Mouse (Mus musculus) MEL (cell line): ENCODE results near the gene Grb7. TPM values are rescaled to one million over a fixed set of nuclear protein-coding genes. Genes with fewer than 3 reads are reported as not detected.

Source experiments
- DNase-seq: peaks from one replicate; pipeline ENCODE4 v3.0.0; 2011; ENCODE audit warnings: low read depth, low spot score
- H3K27ac ChIP-seq: 2 replicates; pipeline ENCODE4 v1.5.1; 2012; ENCODE audit warnings: low read depth, mild to moderate bottlenecking, control low read depth, low read length, moderate library complexity; ENCODE audit not compliant: control insufficient read depth
- H3K27me3 ChIP-seq, 2 experiments: fragments of 150-350 bp in 1 of 2; sonication (generic) in 1 of 2; 2 replicates each; pipeline ENCODE4 v1.6.1; 2012; ENCODE audit warnings: low read length in 2 of 2, mild to moderate bottlenecking in 2 of 2, improper control_type of control experiment in 1 of 2, moderate library complexity in 1 of 2; ENCODE audit not compliant: insufficient read depth in 2 of 2, control insufficient read depth in 1 of 2
- H3K36me3 ChIP-seq, 2 experiments: 2 replicates each; pipeline ENCODE4 v1.6.1; 2012 to 2014; ENCODE audit warnings: low read length in 2 of 2, improper control_type of control experiment in 1 of 2, inconsistent platforms in 1 of 2, mild to moderate bottlenecking in 1 of 2; ENCODE audit not compliant: insufficient read depth in 2 of 2, control insufficient read depth in 1 of 2
- H3K4me1 ChIP-seq, 2 experiments: fragments of 150-350 bp in 1 of 2; sonication (generic) in 1 of 2; 2 replicates each; pipeline ENCODE4 v1.6.1; 2012; ENCODE audit warnings: low read length in 2 of 2, improper control_type of control experiment in 1 of 2, mild to moderate bottlenecking in 1 of 2; ENCODE audit not compliant: insufficient read depth in 2 of 2, control insufficient read depth in 1 of 2
- H3K4me3 ChIP-seq, 2 experiments: fragments of 150-350 bp in 1 of 2; sonication (generic) in 1 of 2; 2 replicates each; pipeline ENCODE4 v1.5.1; 2012; ENCODE audit warnings: low read depth in 2 of 2, low read length in 2 of 2, mild to moderate bottlenecking in 2 of 2, moderate library complexity in 2 of 2, control low read depth in 1 of 2, improper control_type of control experiment in 1 of 2; ENCODE audit not compliant: control insufficient read depth in 1 of 2, insufficient read depth in 1 of 2
- H3K79me2 ChIP-seq: 2 replicates; pipeline ENCODE4 v1.6.1; 2012; ENCODE audit warnings: mild to moderate bottlenecking, low read length, moderate library complexity; ENCODE audit not compliant: control insufficient read depth, poor library complexity, insufficient read depth
- H3K9ac ChIP-seq: 2 replicates; pipeline ENCODE4 v1.6.1; 2012; ENCODE audit warnings: low read depth, mild to moderate bottlenecking, control low read depth, low read length, moderate library complexity; ENCODE audit not compliant: control insufficient read depth, poor library complexity, severe bottlenecking
- H3K9me3 ChIP-seq: fragments of 150-350 bp; sonication (generic); replicated peaks from 2 replicates; pipeline ENCODE4 v1.6.1; 2012; ENCODE audit warnings: mild to moderate bottlenecking, low read length, improper control_type of control experiment, moderate library complexity; ENCODE audit not compliant: insufficient read depth
- CHD2 ChIP-seq: IDR thresholded peaks from 2 replicates; pipeline ENCODE4 v1.6.1; 2011; ENCODE audit warnings: low read length, improper control_type of control experiment
- CTCF ChIP-seq, 3 experiments: IDR thresholded peaks in 2 of 3; conservative IDR thresholded peaks in 1 of 3; 2 replicates each; pipeline ENCODE4 v1.5.1; 2011 to 2012; ENCODE audit warnings: low read length in 3 of 3, low read depth in 2 of 3, mild to moderate bottlenecking in 2 of 3, improper control_type of control experiment in 1 of 3, inconsistent platforms in 1 of 3, mixed read lengths in 1 of 3, moderate library complexity in 1 of 3; ENCODE audit not compliant: control insufficient read depth in 1 of 3, insufficient read depth in 1 of 3, poor library complexity in 1 of 3, severe bottlenecking in 1 of 3
- E2F4 ChIP-seq: IDR thresholded peaks from 2 replicates; pipeline ENCODE4 v1.6.1; 2011; ENCODE audit warnings: low read depth, low read length, improper control_type of control experiment, borderline replicate concordance
- ELF1 ChIP-seq: IDR thresholded peaks from 2 replicates; pipeline ENCODE4 v1.6.1; 2014; ENCODE audit warnings: low read depth, mild to moderate bottlenecking, inconsistent platforms, low read length, improper control_type of control experiment, moderate library complexity
- ETS1 ChIP-seq: IDR thresholded peaks from 2 replicates; pipeline ENCODE4 v1.6.1; 2012; ENCODE audit warnings: low read depth, mild to moderate bottlenecking, inconsistent platforms, low read length, improper control_type of control experiment, moderate library complexity
- GABPA ChIP-seq: IDR thresholded peaks from 2 replicates; pipeline ENCODE4 v1.6.1; 2012; ENCODE audit warnings: low read depth, mild to moderate bottlenecking, inconsistent platforms, low read length, improper control_type of control experiment, moderate library complexity
- HCFC1 ChIP-seq: IDR thresholded peaks from 2 replicates; pipeline ENCODE4 v1.6.1; 2012; ENCODE audit warnings: low read depth, mild to moderate bottlenecking, inconsistent platforms, low read length, improper control_type of control experiment, moderate library complexity
- MAX ChIP-seq: IDR thresholded peaks from 2 replicates; pipeline ENCODE4 v1.6.1; 2011; ENCODE audit warnings: low read length, improper control_type of control experiment
- MAZ ChIP-seq: IDR thresholded peaks from 2 replicates; pipeline ENCODE4 v1.6.1; 2012; ENCODE audit warnings: low read depth, mild to moderate bottlenecking, inconsistent platforms, low read length, improper control_type of control experiment
- MYB ChIP-seq: IDR thresholded peaks from 2 replicates; pipeline ENCODE4 v1.6.1; 2011; ENCODE audit warnings: mild to moderate bottlenecking, low read depth, low read length, improper control_type of control experiment
- NRF1 ChIP-seq: IDR thresholded peaks from 2 replicates; pipeline ENCODE4 v1.6.1; 2014; ENCODE audit warnings: low read depth, mild to moderate bottlenecking, inconsistent platforms, low read length, improper control_type of control experiment, moderate library complexity; ENCODE audit not compliant: poor library complexity, insufficient read depth, severe bottlenecking
- POLR2AphosphoS2 ChIP-seq: IDR thresholded peaks from 2 replicates; pipeline ENCODE4 v1.6.1; 2011; ENCODE audit warnings: low read length, improper control_type of control experiment
- POLR2AphosphoS5 ChIP-seq: IDR thresholded peaks from 2 replicates; pipeline ENCODE4 v1.6.1; 2012; ENCODE audit warnings: low read depth, borderline replicate concordance, mild to moderate bottlenecking, inconsistent platforms, low read length, moderate library complexity, mixed read lengths
- SIN3A ChIP-seq: IDR thresholded peaks from 2 replicates; pipeline ENCODE4 v1.6.1; 2012; ENCODE audit warnings: low read length, improper control_type of control experiment, inconsistent platforms
- SMC3 ChIP-seq: IDR thresholded peaks from 2 replicates; pipeline ENCODE4 v1.6.1; 2011; ENCODE audit warnings: low read depth, low read length, improper control_type of control experiment
- TAL1 ChIP-seq: IDR thresholded peaks from 2 replicates; pipeline ENCODE4 v1.6.1; 2012; ENCODE audit warnings: mild to moderate bottlenecking, inconsistent platforms, low read length, moderate library complexity, mixed read lengths
- USF2 ChIP-seq, 2 experiments: IDR thresholded peaks; 2 replicates each; pipeline ENCODE4 v1.6.1; 2011 to 2012; ENCODE audit warnings: improper control_type of control experiment in 2 of 2, low read length in 2 of 2, borderline replicate concordance in 1 of 2, inconsistent platforms in 1 of 2, low read depth in 1 of 2, mild to moderate bottlenecking in 1 of 2; ENCODE audit not compliant: insufficient read depth in 1 of 2
- ZKSCAN1 ChIP-seq: IDR thresholded peaks from 2 replicates; pipeline ENCODE4 v1.6.1; 2012; ENCODE audit warnings: low read depth, mild to moderate bottlenecking, inconsistent platforms, low read length, improper control_type of control experiment, moderate library complexity
- ZNF384 ChIP-seq: IDR thresholded peaks from 2 replicates; pipeline ENCODE4 v1.6.1; 2012; ENCODE audit warnings: low read depth, mild to moderate bottlenecking, inconsistent platforms, low read length, improper control_type of control experiment
- polyA plus RNA-seq, 2 experiments: library from polyadenylated mRNA; stranded (reverse) in 1 of 2; unstranded in 1 of 2; fragments of >175 nt in 1 of 2; fragments of >200 nt in 1 of 2; gene quantifications; 2 replicates each; pipeline versions ENCODE4 v1.2.1 to v1.2.4; 2012; ENCODE audit warnings: low replicate concordance in 2 of 2, low read depth in 1 of 2; ENCODE audit not compliant: insufficient read length in 2 of 2, insufficient read depth in 1 of 2, missing spikeins in 1 of 2
- total RNA-seq: library from RNA; depleted of rRNA; stranded (reverse); fragments of 300-350 nt; gene quantifications from 2 replicates; pipeline ENCODE4 v1.2.3, GENCODE M21; 2012

Grb7 gene
- total and polyA plus RNA-seq, 3 experiments: 0.21 TPM; not detected in 2

DNA sequence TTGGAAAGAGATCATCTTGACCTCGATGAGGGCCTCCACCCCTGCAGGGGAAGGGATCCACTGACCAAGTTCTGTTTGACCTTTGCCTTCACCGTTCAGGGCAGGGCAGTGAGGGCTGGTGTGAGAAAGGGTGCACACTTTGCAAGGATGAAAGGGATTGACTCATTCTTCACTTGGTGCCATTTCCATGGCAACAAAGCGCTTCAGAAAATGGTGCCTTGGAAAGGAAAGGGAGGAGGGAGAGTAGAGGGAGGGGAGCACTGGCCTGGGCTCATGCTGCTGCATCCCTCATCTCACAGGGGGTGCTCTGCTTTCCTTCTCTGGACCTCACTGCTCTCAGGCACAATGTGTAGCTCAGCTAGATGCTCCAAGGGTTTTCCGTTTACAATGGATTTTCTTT, 26.5 kb downstream of the Grb7 start:
- H3K9me3 ChIP-seq: no peaks in the 10 kb centered on the region
- no peaks in the 10 kb centered on the region for H3K79me2 ChIP-seq
- H3K9ac ChIP-seq: no peak overlapping the region
- H3K27ac ChIP-seq: no peak overlapping the region
- no peak overlapping the region for H3K4me3 ChIP-seq
- no peaks in the 10 kb centered on the region for H3K4me1 ChIP-seq
- TF ChIP-seq CTCF (IDR thresholded peaks at IDR 0.05 in 2 of 3, conservative IDR thresholded peaks at IDR 0.05 in 1 of 3; ENCODE audit: control insufficient read depth in 1 of 3, insufficient read depth in 1 of 3, low read depth in 2 of 3, low read length in 3 of 3, poor library complexity in 1 of 3, severe bottlenecking in 1 of 3) (peak in 1 of 3 experiments; percentile 1; a peak in 1 of 6 replicates), TAL1 (no peak)
- peaks cover 32 to 33% of the 10 kb centered on the region in 2 experiments for H3K27me3 ChIP-seq
- DNase-seq: no peak
- H3K36me3 ChIP-seq: no peaks in the 10 kb centered on the region

DNA sequence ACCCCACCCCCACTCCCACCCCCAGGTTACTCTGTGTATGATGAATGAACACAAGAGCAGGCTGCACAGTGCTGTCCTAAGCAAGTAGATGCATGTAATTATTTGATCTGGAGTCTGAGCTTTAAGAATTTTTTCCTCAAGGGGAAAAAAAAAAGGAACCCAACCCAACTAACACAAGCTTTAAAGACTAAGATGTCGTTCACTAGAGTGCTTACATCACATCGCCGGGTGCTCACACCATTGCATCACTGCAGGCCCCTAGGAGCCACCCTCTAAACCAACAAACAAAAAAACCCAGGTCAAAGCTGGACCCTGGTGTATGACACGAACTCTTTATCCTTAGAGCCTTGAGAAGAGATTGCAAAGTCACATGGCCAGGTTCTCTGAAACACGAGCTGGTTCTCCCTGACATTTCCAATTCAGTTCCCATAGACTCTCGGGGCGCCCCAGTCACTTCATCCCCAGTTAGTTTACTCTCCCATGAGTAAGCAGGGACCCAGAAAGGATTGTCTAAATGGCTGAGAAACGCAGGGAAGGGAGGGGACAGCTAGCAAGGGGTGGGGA, 27.8 kb downstream of the Grb7 start:
- Histone ChIP-seq H3K9me3 (no peaks in the 10 kb centered on the region), H3K79me2 (no peaks in the 10 kb centered on the region), H3K4me1 (no peaks in the 10 kb centered on the region)
- TF ChIP-seq E2F4: no peak
- no peak for TF ChIP-seq MAX
- TF ChIP-seq CHD2: no peak
- no peak for TF ChIP-seq MYB
- no peak for TF ChIP-seq ZNF384
- TF ChIP-seq, all 39 proteins: peak for 0
- no peak overlapping the region for H3K9ac ChIP-seq
- H3K27me3 ChIP-seq: peaks cover 29 to 31% of the 10 kb centered on the region in 2 experiments
- DNase-seq: no peak
- H3K36me3 ChIP-seq: no peaks in the 10 kb centered on the region
- H3K4me3 ChIP-seq: no peak overlapping the region
- H3K27ac ChIP-seq: no peak overlapping the region

DNA sequence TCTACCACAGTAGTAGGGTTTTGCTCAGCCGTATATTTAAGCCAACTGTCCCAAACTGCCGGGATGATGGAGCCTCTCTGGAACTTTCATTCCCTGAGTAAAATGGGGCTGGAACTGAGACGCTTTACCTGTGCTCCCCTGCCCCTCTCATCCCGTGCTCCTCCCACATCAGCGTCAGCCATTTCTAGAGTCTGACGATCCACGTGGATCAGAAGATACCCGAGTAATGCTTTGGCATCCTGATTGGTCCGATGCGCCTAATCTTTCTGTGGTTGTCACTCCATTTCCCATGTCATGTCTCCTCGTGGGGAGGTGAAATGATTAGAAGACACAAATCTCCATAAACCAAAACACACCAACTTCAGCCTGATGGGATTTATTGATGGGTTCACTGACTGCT, 28.8 kb downstream of the Grb7 start:
- no peaks in the 10 kb centered on the region for H3K9me3 ChIP-seq
- no peak overlapping the region for H3K9ac ChIP-seq
- H3K27ac ChIP-seq: no peak overlapping the region
- DNase-seq: no peak
- no peak overlapping the region for H3K4me3 ChIP-seq
- TF ChIP-seq CHD2 (no peak), SMC3 (no peak), SIN3A (no peak), USF2 (IDR thresholded peaks at IDR 0.05; ENCODE audit: borderline replicate concordance in 1 of 2, insufficient read depth in 1 of 2, low read depth in 1 of 2, low read length in 2 of 2) (no peak), MAX (no peak), NRF1 (no peak), ZKSCAN1 (no peak), TAL1 (no peak), MAZ (no peak), HCFC1 (no peak), GABPA (no peak), ETS1 (no peak), ZNF384 (no peak), POLR2AphosphoS5 (no peak), POLR2AphosphoS2 (no peak), ELF1 (no peak)
- no peaks in the 10 kb centered on the region for H3K79me2 ChIP-seq
- peaks cover 26 to 28% of the 10 kb centered on the region in 2 experiments for H3K27me3 ChIP-seq
- no peaks in the 10 kb centered on the region for H3K36me3 ChIP-seq
- H3K4me1 ChIP-seq: no peaks in the 10 kb centered on the region
